11 mouse cellular contexts compared by ENCODE assay signal in the genomic region with DNA sequence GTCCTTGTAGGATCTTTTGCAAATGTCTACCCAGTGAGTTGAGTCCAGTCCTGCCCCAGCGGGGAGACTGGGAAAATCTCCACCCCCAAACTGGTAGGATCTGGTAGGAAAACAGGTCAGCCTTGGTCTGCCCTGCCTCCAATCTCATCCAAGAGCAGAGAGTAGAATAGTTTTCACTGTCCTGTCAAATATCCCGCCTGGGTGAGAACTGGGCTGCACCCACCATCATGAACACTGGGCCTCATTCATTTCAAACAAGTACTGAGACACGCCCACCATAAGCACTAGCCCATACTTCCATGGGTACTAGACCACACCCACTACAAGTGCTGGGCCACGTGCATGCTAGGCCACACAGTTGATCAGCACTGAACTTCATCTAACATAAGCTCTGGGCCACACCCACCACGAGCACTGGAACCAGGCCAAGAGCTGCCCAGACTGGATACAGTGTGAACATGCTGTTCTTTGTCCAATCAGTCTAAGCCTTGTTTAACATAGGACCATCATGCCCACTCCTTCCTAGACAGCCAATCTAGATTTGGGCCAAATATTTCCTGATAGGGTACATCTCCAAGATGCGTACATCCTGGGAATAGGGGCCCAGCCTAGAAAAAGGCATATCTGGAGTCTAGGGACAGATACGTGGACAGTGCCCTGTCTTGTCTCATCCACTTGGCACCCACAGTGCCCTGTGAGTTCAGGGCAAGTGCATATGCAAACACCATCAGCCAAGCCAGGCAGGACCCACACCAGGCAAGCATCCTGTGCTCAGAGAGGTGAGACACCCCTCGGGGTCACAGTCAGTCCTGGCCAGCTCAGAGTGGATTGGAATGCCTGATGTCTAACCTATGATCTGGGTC. TPM values are rescaled to one million over a fixed set of nuclear protein-coding genes. Genes with fewer than 3 reads are reported as not detected.
DNase-seq lines count a peak whose midpoint lies in the region; ATAC-seq lines count a peak whose summit lies in the region.
"Had no signal": no experiment of that assay in that cellular context is flagged by ENCODE, and none has a peak within 500 bp of the region (broad histone marks: within the 10 kb centered on the region; RNA-seq: fewer than 3 reads in every experiment).

No protein-coding gene starts in this region.

- H3K4me3 ChIP-seq in liver, embryonic 12.5 days: no peak overlapping the region
- H3K4me3 ChIP-seq in heart, embryonic 14.5 days (ENCODE audit: control insufficient read depth in 1 of 2, insufficient read depth in 1 of 2, low read depth in 1 of 2, low read length in 2 of 2): no peak overlapping the region

- no peaks in the 10 kb centered on the region for H3K27me3 ChIP-seq in liver, embryonic 12.5 days (replicated peaks)
- H3K27me3 ChIP-seq in heart, embryonic 14.5 days (ENCODE audit: control insufficient read depth, insufficient read depth, low read length): no peaks in the 10 kb centered on the region

- no peaks in the 10 kb centered on the region for H3K9me3 ChIP-seq in liver, embryonic 12.5 days (replicated peaks)
- H3K9me3 ChIP-seq in heart, embryonic 14.5 days (ENCODE audit: control insufficient read depth, low read length): no peaks in the 10 kb centered on the region

- no peak overlapping the region for H3K9ac ChIP-seq in liver, embryonic 12.5 days
- H3K9ac ChIP-seq in heart, embryonic 14.5 days (ENCODE audit: low read length): no peak overlapping the region; the same call in 1 of the 2 replicates

- no peak for DNase-seq in liver
- peak; percentile 13 for DNase-seq in lung, postnatal 36 days
- DNase-seq in thymus, postnatal 14 days: no peak
- no peak for DNase-seq in T-cell, adult 2 months (ENCODE audit: low spot score)
- DNase-seq: cerebellum, adult 2 months; kidney, postnatal 36 days; thymus, adult 18-20 months had no signal

- H3K4me1 ChIP-seq in liver, embryonic 12.5 days: no peaks in the 10 kb centered on the region
- H3K4me1 ChIP-seq in heart, embryonic 14.5 days (ENCODE audit: control insufficient read depth in 2 of 2, insufficient read depth in 2 of 2, low read length in 2 of 2): peaks cover 29 to 43% of the 10 kb centered on the region in 2 experiments

- 53% methylated on average over 8 of the region's 8 CpGs for WGBS in liver, embryonic 12.5 days (ENCODE audit: insufficient replicate concordance)
- 31% methylated on average over 8 of the region's 8 CpGs for WGBS in heart, embryonic 14.5 days

- 0 out of 2 replicates have a peak, but pooled peaks have one; percentile 27 for ATAC-seq in liver, embryonic 12.5 days
- ATAC-seq in common myeloid progenitor, adult 5-6 weeks (replicated peaks; ENCODE audit: low read depth, poor library complexity, severe bottlenecking): 0 out of 2 replicates have a peak, but pooled peaks have one; percentile 45
- peak; percentile 60 for ATAC-seq in heart, embryonic 14.5 days (ENCODE audit: insufficient number of reproducible peaks, insufficient read depth, low FRiP score, low read depth)
- no peak for ATAC-seq in cerebellum, adult (ENCODE audit: insufficient number of reproducible peaks, low FRiP score, low TSS enrichment)

- H3K36me3 ChIP-seq in liver, embryonic 12.5 days: no peaks in the 10 kb centered on the region
- H3K36me3 ChIP-seq in heart, embryonic 14.5 days (ENCODE audit: control insufficient read depth, insufficient read depth, low read length): peaks cover 37% of the 10 kb centered on the region

- H3K4me2 ChIP-seq in liver, embryonic 12.5 days: no peak overlapping the region
- no peak overlapping the region for H3K4me2 ChIP-seq in heart, embryonic 14.5 days (ENCODE audit: low read length)

- H3K27ac ChIP-seq in liver, embryonic 12.5 days: no peak overlapping the region
- H3K27ac ChIP-seq in heart, embryonic 14.5 days (replicated peaks in 1 of 2; ENCODE audit: control insufficient read depth in 1 of 2, insufficient read depth in 1 of 2, low read depth in 2 of 2, low read length in 2 of 2): peak overlapping the region; percentile 17 to 74; a peak in 2 of 4 replicates

RNA-seq across cellular contexts. Expression of gene Slco4a1, which starts 56.2 kb away (rescaled TPM):
- polyA plus RNA-seq in liver, embryonic 12.5 days (2016; fragmentation: Nextera tagmentation; extraction: Ambion mirVana): 1.0 and 1.4 TPM in 2 replicates
- 5.9 and 12.5 TPM in 2 replicates for total RNA-seq in common myeloid progenitor, adult 5-6 weeks (2017)
- polyA plus RNA-seq in heart, embryonic 14.5 days (2014; fragmentation: Nextera tagmentation; extraction: Ambion mirVana): 0.26 TPM in 2 replicates
